Mouse (Mus musculus) c-Kit-positive CD71-positive TER-119-positive erythroid progenitor cells, embryonic 14.5 days (primary cell): ENCODE data around the gene Prok1.
A peak's percentile ranks its signal among the peaks of the same experiment; 100 is the strongest.

ENCODE experiments used
- DNase-seq: peaks from one replicate; pipeline ENCODE4 v3.0.0-alpha.2; 2013; ENCODE audit warnings: low spot score

The Prok1 gene

GRCm38 (mm10) chr3:107238051-107238450 is 1.5 kb downstream of the Prok1 start:
- DNase-seq, result no peak

- no peak for DNase-seq
Measured at GRCm38 (mm10) chr3:107233945-107234344, 5.6 kb downstream of the Prok1 start.

- DNase-seq, result peak; percentile 69
Measured at GRCm38 (mm10) chr3:107233351-107233813, 6.1 kb downstream of the Prok1 start.

- DNase-seq, result no peak
Measured at GRCm38 (mm10) chr3:107231202-107231601, 8.3 kb downstream of the Prok1 start.

- no peak for DNase-seq
Measured at GRCm38 (mm10) chr3:107230527-107230926, 9.0 kb downstream of the Prok1 start, which contains the start of gene A630076J17Rik. Gene A630076J17Rik (plus strand): TSS chr3:107230614.

- DNase-seq, result no peak
Measured at GRCm38 (mm10) chr3:107229822-107230221, 9.7 kb downstream of the Prok1 start.

- no peak for DNase-seq
Measured at GRCm38 (mm10) chr3:107229221-107229620, 10.3 kb downstream of the Prok1 start.

DNA sequence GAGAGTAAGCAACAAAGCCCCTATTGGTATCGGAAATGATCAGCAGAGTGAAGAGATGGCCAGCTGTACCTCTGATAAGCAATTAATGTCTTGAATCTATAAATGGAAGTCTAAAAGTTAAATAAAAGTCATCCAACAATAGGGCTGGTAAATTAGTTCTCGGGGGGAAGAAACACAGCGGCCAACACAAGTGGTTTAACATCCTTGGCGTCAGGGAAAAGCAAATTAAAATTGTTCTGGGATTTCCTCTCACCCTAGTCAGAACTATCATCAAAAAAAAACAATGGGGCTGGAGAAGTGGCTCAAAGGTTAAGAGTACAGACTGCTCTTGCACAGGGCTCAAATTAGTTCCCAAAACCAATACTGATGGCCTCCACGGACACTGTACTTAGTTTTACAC is 13.7 kb downstream of the Prok1 start:
- DNase-seq, result no peak

DNA sequence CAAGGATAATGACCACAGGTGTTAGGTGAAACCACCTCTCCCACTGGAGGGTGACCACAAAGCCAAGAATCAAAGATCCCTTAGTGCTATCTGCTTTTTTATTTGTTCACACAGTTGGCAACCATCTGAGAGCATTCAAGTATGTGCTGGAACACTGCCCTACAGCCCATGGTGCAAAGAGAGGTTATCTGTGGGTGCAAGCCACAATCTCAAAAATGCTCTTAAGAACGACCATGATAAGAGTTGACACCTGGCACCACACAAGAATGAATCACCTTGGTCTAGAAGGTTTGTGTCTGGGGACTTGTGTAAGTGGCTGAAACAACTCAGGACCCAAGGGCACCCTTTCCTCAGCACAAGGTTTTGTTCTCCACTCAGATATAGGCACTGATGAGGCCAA is 16.3 kb downstream of the Prok1 start:
- DNase-seq, result no peak

- no peak for DNase-seq
Measured at GRCm38 (mm10) chr3:107221608-107222007, 17.9 kb downstream of the Prok1 start, which contains the start of gene Cym. Gene Cym (minus strand): TSS chr3:107221732.

GRCm38 (mm10) chr3:107218572-107218971 is 20.9 kb downstream of the Prok1 start:
- no peak for DNase-seq

DNA sequence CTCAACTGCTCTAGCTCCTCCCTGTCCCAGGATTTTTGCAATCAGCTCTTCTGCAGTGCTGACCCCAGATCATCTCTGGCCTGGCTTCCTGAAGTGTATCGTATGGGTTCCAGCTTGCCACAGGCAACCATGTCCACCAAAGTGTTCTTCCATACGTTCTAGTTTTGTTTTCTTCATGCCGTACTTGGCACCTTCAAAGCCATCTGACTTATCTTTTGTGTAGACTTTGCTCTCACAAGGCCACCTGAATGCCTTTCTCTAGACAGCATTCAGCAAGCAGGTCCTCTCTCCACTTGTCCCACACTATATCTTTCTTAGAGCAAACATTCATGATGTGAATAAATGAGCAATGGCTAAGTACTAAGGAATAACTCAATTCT is 22.4 kb downstream of the Prok1 start:
- no peak for DNase-seq

- DNase-seq, result no peak
Measured at GRCm38 (mm10) chr3:107216400-107217100, 23.0 kb downstream of the Prok1 start.

- DNase-seq, result no peak
Measured at GRCm38 (mm10) chr3:107214606-107215005, 24.9 kb downstream of the Prok1 start.

DNA sequence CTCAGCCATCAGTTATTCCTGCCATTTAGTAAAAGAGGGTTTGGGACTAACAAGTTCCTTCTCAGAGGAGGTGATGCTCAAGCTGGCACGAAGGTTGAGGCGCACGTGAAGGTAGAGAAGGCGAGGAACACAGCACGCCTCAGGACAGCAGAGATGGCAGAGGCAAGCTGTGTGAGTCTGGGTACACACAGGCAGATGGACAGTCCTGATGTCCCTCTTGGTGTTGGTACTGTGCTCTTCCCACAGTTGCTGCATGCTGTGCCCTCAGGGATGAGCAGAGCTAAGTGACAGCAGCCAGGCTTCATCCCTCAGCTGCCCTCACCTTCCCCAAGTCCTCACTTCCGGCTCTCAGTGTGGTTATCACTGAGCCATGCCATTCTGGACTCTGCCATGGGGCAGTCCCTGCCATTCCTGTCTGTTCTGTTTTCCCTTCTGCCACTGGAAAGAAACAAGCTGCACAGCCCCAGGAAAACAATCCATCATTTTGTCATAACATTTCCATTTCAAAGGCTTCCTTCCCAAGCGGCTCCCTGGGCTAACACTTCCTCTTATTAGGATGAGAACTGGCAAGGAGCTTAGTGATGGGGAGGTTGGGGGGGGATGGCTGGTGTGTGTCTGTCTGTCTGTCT is 31.8 kb downstream of the Prok1 start:
- no peak for DNase-seq

GRCm38 (mm10) chr3:107206490-107207150 is 32.9 kb downstream of the Prok1 start:
- DNase-seq, result no peak

DNA sequence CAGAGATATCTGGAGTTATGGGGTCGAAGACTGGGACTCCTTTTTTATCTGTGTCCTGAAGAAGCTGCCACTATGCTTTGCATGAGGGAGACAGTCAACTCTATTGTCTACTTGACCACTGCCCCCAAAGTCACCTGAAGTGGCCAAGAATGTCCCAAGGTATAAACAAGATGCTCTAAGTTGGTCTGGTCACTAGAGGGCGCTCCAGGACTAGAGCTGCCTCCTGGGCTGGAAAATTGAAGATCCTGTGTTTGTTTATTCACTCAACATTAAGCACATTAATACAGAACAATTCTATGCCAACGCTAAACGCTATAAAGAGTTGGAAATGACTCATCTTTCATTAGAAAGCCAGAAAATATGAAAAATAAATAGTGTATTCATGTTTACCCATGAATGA is 33.5 kb downstream of the Prok1 start:
- DNase-seq, result peak; percentile 46

GRCm38 (mm10) chr3:107205170-107205569 is 34.3 kb downstream of the Prok1 start:
- DNase-seq, result no peak

DNA sequence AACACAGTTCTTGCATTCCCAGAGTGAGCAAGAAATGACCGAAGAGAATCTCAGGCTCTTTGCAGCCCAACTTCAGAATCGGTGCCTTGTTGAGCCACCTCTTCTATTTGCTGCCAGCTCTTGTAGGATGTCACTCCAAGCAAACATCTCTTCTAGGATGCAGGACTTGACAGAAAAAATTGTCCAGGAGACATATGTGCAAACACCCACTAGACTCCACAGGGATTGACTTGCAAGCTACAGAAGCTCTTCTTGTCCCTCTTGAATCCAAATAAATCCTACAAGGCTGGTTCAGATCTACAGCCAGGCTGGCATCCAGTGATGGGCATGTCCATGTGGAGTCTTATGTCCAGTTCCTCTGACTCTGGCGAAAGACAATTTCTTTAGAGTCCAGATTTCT is 35.1 kb downstream of the Prok1 start:
- no peak for DNase-seq

DNA sequence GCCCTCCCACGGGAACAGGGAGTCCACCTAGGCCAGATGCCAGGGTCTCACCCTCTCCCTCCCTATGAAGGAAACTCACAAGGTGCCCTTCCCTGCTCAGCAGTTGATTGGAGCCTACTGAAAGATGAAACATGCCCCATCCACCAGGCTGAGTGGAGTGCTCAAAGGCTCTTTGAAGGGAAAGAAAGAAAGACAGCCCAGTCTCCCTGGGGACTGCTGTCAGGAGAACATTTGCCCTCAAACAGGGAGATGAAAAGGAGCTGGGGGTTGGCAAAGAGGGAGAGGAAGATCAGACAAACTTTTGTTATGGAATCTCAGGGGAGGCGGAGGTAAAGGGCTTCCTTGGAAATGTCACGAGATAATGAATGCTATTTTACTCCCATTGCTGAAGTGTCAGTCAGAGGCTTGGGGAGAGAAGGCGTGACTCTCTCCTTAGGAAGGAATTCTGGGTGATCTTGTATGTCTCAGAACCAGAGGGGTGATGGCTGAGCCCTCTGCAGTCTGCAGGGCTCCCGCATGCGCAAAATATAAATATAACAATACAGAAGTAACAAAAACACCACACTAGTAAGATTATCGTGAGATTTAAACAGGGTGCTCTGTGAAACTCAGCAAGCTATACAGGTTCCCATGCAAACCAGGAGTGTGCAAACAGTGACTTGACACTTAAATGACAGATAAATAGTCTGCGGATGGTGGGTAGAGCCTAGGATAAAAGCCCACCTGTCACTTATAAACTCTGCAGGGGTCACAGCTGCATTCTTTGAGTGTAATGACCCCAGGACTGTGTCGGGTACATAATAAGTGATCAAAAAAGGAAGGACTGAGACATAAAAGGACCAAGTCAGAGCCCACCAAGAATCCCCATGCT is 38.0 kb downstream of the Prok1 start:
- no peak for DNase-seq

GRCm38 (mm10) chr3:107188226-107188899 is 51.1 kb downstream of the Prok1 start:
- DNase-seq, result no peak

- DNase-seq, result no peak
Measured at GRCm38 (mm10) chr3:107187022-107187421, 52.5 kb downstream of the Prok1 start.
